Mouse (Mus musculus) ES-E14 (cell line): ENCODE results near the gene Alkbh2.

ENCODE experiments used
- CHD2 ChIP-seq: IDR thresholded peaks from 2 replicates; pipeline ENCODE4 v1.6.1; 2014; ENCODE audit warnings: mild to moderate bottlenecking, low read depth, low read length, inconsistent platforms
- MAFK ChIP-seq: IDR thresholded peaks from 2 replicates; pipeline ENCODE4 v1.6.1; 2014; ENCODE audit warnings: mild to moderate bottlenecking, low read depth, low read length, inconsistent platforms; ENCODE audit not compliant: insufficient read depth

GRCm38 (mm10) chr5:114173877-114174581, 46.0 kb upstream of the Alkbh2 start:
- TF ChIP-seq MAFK, result no peak
- no peak for TF ChIP-seq CHD2
